Mouse (Mus musculus) activated CD4-positive, CD25-positive, alpha-beta regulatory T cell, adult 4 months (primary cell): ENCODE measurements around the gene Gpr153. TPM values are rescaled to one million over a fixed set of nuclear protein-coding genes. Genes with fewer than 3 reads are reported as not detected.

Source experiments
- ATAC-seq: one replicate; pipeline ENCODE4 v1.8.0; 2017
- polyA plus RNA-seq, 2 experiments: library from polyadenylated mRNA; unstranded; fragments of 100-300 nt; shearing (Covaris generic); gene quantifications; one replicate each; pipeline ENCODE4 v1.2.1; 2017

The Gpr153 gene
- polyA plus RNA-seq, 2 experiments from 2014 or later: not detected

GRCm38 (mm10) chr4:152288398-152288945 lies 14.4 kb downstream of the Gpr153 start:
- ATAC-seq: no peak

- ATAC-seq: no peak
Measured at GRCm38 (mm10) chr4:152290385-152290784, 16.4 kb downstream of the Gpr153 start.

- no peak for ATAC-seq
Measured at GRCm38 (mm10) chr4:152290991-152291390, 17.0 kb downstream of the Gpr153 start.

DNA sequence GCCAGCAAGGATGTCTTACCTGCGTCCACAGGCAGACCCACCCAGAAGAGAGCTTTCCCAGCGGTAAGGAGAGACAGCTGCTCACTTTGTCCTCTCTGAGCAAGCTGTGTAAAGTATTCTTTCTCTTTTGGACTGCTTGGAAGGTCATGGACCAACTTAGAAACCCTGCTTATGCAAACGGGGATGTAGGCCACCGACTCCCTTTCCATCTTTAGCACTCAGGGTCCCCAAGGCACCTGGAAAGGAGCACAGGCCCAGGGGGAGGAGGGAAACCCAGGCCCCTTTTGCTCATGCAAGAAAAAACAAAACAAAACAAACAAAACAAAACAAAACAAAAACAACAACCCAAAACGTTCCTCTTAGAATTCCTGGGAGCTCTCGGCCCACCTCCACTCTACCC lies 17.5 kb downstream of the Gpr153 start, which contains the start of gene Hes3:
TSS of gene Hes3 (minus strand) at position 101 of the 400 bp plus-strand sequence.
- no peak for ATAC-seq

DNA sequence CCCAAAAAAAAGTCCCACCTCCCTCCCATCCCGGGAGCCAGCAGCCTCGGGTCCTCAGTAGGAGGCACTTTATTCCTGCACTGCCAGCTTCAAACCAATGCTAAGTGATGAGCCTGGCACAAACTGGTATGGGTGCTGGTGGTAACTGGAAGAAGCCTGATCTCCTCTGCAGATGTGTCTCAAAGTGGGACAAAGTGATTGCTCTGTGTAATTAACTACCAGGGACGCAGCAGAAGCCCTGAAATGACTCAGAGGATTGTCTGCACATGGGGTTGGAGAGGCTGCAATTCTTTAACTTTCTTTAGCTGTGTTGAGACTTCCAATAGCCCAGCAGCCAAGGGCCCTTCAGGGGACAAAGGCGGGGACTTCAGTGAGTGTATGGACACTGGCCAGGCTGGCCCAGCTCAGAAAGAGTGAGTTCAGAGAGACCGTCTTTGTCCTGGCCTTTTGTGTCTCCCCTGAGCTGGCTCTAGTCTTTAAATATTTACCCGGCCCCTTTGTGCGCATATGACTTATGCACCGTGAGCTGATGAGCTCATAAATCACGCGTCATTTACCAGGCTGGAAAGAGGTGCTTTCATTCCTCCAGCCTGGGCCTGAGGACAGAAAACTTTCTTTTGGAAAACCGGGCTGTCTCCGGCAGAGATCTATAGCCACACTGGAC lies 18.2 kb downstream of the Gpr153 start:
- ATAC-seq: no peak

- no peak for ATAC-seq
Measured at GRCm38 (mm10) chr4:152294188-152294929, 20.3 kb downstream of the Gpr153 start.

DNA sequence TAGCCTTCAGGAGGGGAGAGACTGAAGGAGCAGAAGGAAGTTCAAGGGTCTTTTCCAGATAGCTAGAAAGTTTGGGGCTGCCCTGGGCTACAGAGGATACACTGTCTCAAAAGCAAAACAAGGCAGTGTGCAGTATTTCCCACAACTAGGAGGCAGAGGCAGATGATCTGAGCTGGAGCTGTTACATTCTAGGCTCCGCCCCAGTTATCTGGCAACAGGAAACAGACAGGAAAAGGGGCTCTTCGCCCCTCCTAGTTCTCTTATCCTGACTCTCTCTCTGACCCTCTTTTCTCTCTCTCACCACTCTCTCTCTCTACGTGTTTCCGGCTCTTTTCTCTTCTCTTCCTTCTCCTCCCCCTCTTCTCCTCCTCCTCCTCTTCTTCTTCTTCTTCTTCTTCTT lies 21.9 kb downstream of the Gpr153 start:
- ATAC-seq: peak; percentile 25

DNA sequence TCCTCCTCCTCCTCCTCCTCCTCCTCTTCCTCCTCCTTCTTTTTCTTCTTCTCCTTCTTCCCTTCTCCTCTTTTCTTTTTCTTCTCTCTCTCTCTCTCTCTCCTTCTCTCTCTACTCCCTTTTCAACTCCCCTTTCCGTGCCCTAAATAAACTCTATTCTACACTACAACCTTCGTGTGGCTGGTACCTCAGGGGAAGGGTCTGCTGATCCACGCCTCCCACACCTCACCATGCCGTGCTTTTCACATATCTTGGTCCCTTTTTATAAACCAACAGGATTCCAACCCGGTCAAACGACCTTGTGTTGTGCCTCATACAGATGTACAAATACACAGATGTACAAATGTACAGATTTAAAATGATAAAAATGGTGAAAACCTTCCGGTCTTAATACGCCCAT lies 22.3 kb downstream of the Gpr153 start:
- ATAC-seq: no peak

- ATAC-seq: peak; percentile 85
Measured at GRCm38 (mm10) chr4:152296874-152297861, 23.1 kb downstream of the Gpr153 start, which contains the start of gene Icmt. TSS of gene Icmt (plus strand) at chr4:152297227.

GRCm38 (mm10) chr4:152298836-152299235 lies 24.8 kb downstream of the Gpr153 start:
- no peak for ATAC-seq

DNA sequence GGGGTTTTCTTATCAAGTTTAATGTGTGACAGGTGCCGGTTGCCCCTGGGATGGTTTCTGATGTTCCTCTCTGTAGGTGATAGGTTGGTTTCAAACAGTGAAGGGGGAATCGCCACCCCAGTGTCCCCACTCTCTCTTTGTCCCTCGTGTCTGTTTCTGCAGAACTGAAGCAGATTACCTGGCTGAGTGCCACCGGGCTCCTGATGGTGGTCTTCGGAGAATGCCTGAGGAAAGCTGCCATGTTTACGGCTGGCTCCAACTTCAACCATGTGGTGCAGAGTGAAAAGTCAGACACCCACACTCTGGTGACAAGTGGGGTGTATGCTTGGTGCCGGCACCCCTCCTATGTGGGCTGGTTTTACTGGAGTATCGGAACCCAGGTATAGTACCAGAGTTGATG lies 26.3 kb downstream of the Gpr153 start:
- ATAC-seq: no peak

DNA sequence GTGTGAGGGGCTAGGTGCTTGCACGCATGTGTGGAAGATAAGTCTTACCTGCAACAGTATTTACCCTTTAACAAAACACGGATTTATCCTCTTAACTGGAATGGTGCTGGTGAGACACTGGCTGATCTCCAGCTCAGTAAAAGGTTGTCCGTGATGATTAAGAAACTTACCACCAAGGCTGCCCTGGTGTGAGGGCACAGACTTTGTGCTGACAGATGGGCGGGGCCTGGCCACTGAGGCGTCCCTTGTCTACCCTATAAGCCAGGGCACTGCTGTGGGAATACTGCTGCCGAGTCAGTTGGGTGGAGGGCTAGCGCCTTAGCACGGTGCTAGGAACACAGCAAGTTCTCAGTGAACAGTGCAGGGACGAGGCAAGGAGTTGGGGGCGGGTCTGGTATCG lies 28.0 kb downstream of the Gpr153 start:
- ATAC-seq: no peak

DNA sequence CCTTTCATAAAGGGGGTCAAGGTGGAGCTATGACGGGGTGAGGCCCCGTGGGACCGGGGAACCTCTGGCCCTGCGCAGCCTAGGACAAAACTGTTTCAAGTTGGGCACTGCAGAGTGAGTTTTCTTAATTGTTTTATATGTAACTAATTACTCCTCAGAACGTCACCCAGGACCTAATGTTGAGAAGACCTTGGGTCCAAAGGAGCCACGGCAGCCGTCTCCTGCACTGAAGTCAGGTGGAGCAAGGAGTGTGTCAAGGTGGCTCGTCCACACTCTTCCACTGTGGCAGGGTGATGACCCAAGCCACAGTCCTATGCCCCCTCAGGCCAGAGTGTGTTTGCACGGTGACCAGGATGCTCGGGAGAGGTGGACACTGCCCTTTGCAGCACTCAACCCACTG lies 29.1 kb downstream of the Gpr153 start:
- ATAC-seq: no peak

GRCm38 (mm10) chr4:152304685-152305084 lies 30.7 kb downstream of the Gpr153 start:
- ATAC-seq: no peak

DNA sequence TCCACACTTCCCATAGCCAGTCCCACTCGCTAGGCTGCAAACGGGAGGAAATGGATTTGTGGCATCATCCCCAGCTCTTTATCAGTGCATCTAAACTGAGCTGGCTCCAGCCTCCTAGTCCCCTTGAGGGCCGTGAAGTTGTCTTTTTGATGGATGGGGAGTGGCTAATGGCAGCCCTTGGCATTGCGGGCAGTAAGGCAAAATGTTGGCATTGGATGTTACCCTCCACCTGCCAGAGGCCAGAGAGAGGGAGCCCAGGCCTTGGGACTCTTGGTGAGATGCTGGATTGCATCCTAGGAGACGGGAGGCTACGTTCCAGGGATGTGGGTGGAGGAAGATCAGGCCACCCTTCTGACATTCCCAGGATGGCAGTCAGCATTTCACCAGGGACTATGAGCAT lies 32.0 kb downstream of the Gpr153 start:
- no peak for ATAC-seq

DNA sequence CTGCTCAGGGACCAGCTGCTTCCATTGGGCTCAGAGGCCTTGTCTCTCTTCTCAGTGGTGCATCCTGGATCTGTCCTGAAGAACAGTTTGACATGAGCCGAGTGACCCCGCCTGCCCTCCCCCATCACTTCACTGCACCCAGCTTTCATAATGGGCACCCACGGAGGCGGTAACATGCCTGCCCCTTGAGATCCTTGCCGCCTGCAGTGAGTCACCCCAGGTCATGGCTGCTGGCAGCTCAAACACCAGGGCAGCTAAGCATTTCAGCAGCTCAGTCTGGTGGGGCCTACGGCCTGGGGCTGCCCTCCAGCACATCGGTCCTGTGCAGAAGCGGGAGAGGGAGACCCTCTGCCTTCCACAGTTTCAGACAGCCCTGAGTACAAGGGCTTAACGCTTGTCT lies 33.5 kb downstream of the Gpr153 start:
- ATAC-seq: no peak

DNA sequence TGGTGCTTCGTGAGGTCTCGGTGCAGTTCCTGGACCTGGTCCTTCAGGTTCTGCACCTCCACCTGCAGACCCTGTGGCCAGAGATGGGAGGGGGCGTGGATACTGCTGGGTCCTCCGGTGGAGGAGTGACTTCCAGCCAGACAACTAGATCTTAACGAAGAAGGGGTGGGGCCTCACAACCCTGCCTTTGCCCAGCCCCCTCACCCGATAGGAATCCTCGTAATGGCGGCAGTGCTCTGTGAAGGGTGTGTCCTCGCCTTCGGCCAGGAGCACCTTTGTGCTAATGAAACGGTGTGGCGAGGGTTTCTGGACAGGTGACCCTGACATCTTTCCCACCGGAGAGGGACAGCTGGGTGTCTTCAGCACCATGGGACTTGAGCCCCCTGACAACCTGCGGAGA lies 38.2 kb downstream of the Gpr153 start:
- ATAC-seq: no peak

DNA sequence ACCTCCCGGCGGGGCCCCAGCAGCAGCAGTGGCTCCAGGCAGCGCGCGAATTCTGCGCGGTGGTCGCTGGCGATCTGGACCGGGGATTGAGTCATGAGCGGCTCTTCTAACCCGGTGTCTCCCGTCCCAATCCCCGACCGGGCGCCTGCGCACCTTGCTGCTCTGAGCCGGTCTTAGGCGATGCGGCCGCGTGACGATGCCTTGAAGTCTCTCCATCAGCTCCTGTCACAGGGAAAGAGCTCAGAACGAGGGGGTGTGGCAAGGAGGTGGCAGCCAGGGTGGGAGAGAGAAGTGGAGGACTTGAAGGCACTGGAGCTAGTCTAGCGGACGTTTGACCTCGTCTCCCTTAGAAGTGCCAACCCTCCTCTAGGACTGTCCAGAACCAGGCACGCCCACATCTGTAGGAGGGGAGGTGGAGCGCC lies 39.2 kb downstream of the Gpr153 start:
- ATAC-seq: no peak

GRCm38 (mm10) chr4:152313934-152314333 lies 39.9 kb downstream of the Gpr153 start:
- ATAC-seq: no peak

GRCm38 (mm10) chr4:152315498-152316213 lies 41.6 kb downstream of the Gpr153 start:
- no peak for ATAC-seq

GRCm38 (mm10) chr4:152317631-152318033 lies 43.6 kb downstream of the Gpr153 start:
- no peak for ATAC-seq
